Mouse (Mus musculus) WW6 (cell line): ENCODE data around the gene Slc25a33.

Source experiments
- DNase-seq: peaks from one replicate; pipeline ENCODE4 v3.0.0-alpha.2; 2013; ENCODE audit warnings: low read depth, low spot score

The Slc25a33 gene

GRCm38 (mm10) chr4:149794966-149795477 is 20.9 kb upstream of the Slc25a33 start:
- DNase-seq, result no peak

DNA sequence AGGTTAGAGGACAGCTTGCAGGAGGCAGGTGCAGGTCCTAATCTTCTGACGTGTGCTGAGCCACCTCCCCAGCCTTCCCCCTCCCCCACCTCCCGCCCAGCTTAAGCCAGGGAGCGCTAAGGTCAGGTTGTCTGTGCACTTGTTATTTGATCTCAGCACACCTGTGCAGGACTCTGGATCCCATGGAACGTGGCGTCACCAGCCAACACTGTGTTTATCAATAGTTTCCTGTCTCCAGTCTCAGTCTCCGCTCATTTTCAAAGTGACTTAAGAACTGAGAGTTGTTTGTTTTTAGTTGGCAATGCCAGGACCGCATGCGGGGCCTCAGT is 19.9 kb upstream of the Slc25a33 start:
- no peak for DNase-seq

DNA sequence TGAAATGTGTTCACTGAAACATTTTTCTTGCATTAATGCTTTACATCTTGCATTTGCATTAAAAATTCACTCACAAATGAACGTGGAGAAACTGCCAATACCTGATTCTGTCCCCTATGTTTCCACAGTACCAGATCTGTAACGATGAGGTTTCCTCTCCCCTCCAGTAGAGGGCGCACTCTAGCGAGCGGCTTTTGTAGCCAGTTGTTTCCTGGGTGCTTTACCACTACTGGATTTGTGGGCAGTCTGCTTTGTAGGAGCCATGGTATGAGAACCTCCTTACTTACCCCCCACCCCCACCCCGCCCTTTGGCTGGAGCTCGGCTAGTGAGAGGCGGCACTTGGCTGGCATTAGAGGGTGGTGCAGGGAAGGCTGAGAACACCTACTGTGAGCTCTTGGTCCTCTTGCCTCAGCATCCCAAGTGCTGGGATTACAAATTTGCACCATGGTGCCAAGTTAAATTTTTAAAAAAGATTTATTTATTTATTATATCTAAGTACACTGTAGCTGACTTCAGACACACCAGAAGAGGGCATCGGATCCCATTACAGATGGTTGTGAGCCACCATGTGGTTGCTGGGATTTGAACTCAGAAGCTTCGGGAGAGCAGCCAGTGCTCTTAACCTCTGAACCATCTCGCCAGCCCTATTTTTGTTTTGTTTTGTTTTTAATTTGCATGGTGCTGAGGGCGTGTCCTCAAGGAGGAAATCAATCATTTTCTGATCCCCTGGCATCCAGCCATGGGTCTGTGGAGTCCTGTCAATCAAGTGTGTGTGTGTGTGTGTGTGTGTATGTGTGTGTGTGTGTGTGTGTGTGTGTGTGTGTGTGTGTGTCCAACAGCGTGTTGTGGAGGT is 19.3 kb upstream of the Slc25a33 start:
- DNase-seq, result no peak

DNA sequence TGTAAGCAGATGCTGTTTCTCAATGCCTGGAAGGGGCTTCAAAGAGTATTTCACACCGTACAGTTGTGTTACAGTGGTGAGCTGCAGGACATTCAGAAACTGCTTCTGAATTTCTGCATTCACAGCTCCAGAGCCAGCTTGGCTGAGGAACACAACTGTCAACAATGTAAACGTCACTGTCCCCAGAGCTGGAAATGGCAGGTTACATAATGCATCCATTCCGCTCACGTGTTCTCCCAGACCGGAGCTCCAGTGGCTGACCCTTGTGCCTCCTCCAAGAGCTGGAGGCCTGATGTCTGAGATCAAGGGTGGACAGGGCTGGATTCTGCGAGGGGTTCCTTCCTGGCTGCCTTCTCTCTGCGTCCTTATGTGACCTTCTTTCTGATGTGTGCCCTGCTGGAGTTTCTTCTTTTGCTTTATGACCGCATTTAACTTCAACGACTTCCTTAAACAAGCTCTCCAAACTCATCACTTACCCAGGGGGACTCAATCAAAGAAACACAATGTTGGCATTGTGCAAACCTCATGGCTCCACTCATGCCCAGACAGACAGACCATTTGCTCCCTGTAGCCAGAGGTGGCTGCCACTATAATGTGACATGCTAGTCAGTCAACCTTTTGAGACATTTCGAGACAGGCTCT is 18.2 kb upstream of the Slc25a33 start:
- no peak for DNase-seq

DNA sequence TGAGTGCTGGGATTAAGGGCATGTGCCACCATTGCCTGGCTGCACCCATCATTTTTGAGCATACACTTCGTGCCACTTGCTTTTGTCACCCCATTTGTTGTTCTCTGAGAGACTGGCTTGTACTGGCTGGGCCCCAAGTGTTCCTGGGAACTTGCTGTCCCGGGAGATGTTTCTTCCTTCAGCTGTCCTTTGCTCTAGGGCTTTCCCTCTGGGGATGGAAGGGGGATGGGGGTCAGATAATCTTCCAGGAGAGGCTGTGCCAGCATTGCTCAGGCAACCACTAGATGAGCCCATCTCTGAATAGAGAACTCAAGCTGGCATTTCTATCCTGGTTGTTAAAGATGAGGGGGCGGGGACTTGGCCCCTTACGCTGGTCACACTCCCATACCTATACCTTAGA is 17.4 kb upstream of the Slc25a33 start:
- DNase-seq, result no peak

GRCm38 (mm10) chr4:149790969-149791368 is 16.9 kb upstream of the Slc25a33 start:
- no peak for DNase-seq

GRCm38 (mm10) chr4:149790546-149790945 is 16.5 kb upstream of the Slc25a33 start:
- DNase-seq, result no peak

GRCm38 (mm10) chr4:149789421-149790194 is 15.5 kb upstream of the Slc25a33 start:
- no peak for DNase-seq

DNA sequence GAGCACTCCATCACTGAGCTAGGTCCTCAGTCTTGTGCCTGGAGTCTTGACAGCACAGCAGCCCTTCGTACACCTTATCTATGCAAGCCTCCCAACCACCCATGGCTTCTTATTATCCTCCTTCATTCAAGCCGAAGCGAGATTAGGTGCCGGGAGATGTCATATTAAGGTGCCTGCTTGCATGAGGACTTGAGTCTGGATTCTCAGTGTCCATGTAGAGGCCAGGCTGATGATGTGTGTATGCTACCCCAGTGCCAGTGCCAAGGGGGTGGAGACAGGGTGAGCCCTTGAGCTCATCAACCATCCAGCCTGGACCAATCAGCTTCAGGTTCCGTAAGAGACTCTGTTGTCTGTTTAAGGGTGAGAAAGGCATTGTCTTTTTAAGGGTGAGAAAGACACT is 10.8 kb upstream of the Slc25a33 start:
- DNase-seq, result no peak

DNA sequence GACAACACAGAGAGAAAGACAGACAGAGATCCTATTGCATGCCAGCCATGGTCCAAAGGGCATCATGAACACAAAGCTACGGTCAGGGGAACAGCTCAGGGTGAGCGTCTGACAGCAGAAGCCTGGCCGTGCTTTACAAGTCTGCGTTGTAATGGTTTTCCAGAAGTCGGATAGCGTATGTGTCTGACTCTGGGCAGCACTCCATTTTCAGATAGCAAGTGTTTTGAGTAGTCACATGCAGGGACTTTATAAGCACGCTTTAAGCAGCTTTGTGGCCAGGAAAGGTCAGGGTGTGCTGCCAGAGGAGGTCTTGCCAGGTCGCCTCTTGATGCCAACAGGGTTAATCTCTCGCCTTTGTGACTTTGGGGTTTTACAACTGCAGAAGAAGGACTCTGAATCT is 10.3 kb upstream of the Slc25a33 start:
- no peak for DNase-seq

DNA sequence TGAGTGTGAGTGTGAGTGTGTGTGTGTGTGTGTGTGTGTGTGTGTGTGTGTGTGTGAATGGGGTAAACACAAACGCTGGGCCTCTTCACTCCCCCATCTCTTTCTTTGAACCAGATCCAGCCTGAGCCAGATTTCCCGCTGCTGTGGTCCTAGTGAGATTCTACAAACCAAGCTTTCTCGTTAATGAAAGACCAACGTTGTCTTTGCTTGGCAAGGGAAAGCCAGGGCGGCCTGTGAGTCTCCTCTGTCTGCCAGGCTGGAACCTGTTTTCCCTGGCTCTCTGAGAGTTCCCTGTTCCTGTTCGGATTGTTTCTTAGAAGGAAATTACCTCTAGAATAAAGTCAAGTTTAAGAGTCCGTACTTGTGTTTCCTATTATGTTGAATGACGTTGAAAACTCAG is 8.9 kb upstream of the Slc25a33 start:
- DNase-seq, result no peak

- DNase-seq, result no peak
Observed at GRCm38 (mm10) chr4:149780565-149781356, 6.7 kb upstream of the Slc25a33 start.

- no peak for DNase-seq
Observed at GRCm38 (mm10) chr4:149779966-149780365, 5.9 kb upstream of the Slc25a33 start.

GRCm38 (mm10) chr4:149777126-149777525 is 3.0 kb upstream of the Slc25a33 start:
- no peak for DNase-seq

- no peak for DNase-seq
Observed at GRCm38 (mm10) chr4:149775760-149776362, 1.8 kb upstream of the Slc25a33 start.

DNA sequence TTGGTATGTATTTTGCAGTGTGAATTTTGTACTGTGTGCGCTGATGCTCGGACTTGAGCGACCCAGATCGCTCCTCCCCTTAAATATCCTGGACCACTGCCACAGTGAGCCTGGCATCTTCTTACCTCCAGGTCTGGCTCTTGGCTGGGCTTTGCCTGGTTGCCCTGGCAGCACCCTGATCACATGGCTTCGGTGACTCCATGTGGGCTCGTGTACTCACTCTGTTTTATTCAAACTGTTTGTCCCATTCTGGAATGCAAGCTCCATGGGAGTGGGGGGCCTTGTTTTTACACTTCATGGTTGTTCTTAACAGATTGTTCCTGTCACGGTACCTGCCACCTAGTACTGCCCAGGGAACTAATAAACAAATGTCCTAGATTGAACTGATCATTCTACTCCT is 1.3 kb upstream of the Slc25a33 start:
- no peak for DNase-seq

DNA sequence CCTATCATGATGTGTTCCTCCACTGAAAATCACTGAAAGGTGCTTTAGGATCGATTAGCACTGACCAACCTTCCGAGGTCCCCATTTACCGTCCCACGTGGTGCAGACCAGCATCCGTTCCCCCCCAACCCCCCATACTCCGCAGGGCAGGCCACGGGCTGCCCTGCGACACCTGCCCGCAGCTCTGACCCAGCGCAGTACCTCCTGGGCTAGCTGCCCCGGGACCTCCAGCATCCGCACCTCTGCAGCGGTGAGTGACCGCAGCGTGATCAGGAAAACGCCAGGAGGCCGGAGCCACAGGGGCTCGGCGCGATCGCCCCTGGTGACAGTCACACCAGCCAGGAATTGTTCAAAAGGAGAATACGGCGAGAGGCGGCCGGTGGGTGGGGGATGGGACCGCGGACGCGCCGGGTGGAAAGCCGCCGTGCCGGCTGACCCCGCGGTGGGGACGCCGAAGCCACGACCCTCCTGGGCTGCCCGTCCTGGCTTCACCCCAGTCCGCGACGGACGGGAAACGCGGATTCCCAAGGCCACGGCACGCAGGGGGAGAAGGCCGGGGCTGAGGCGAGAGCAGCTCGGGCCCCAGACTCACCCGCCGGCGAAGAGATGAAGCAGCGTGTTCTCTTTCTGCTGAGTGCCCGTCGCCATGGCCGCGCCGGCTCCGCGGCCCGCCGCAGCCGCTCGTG is 526 bp downstream of the Slc25a33 start:
- DNase-seq, result no peak

DNA sequence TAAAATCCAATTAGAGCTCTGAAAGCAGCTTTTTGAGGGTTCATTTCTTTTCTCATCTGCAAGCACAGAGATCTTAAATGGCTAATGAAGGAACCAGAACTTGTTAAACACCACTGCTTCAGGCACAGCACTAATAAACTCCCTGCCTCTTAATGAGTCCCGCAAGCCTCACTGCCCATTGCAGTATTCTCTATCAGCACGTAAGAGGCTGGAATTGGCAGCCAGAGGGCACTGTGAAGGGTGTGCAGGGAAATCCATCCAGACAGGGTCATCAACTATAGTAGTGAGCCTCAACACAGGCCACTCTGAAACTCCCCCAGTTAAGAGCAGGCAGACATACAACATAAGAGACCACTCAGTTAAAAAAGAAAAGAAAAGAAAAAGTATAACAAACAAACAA is 1.7 kb downstream of the Slc25a33 start:
- DNase-seq, result no peak

GRCm38 (mm10) chr4:149765201-149765600 is 8.9 kb downstream of the Slc25a33 start:
- no peak for DNase-seq

GRCm38 (mm10) chr4:149763335-149763734 is 10.7 kb downstream of the Slc25a33 start:
- no peak for DNase-seq

- no peak for DNase-seq
Observed at GRCm38 (mm10) chr4:149759517-149759916, 14.6 kb downstream of the Slc25a33 start.
